Mouse (Mus musculus) frontal cortex, postnatal 14 days (tissue): ENCODE results near the gene L2hgdh.
A peak's percentile ranks its signal among the peaks of the same experiment; 100 is the strongest.
"Not testable (repeated sequence)": the region's sequence is repeated elsewhere in the genome, so short reads cannot be mapped to it uniquely, and the experiment has no call there.

Experiments
- DNase-seq, 2 experiments: peaks; one replicate each; pipeline ENCODE4 v3.0.0; 2022; ENCODE audit warnings: low spot score in 2 of 2

Gene L2hgdh

GRCm38 (mm10) chr12:69666721-69667120 lies 58.0 kb downstream of the L2hgdh start:
- no peak for DNase-seq

DNA sequence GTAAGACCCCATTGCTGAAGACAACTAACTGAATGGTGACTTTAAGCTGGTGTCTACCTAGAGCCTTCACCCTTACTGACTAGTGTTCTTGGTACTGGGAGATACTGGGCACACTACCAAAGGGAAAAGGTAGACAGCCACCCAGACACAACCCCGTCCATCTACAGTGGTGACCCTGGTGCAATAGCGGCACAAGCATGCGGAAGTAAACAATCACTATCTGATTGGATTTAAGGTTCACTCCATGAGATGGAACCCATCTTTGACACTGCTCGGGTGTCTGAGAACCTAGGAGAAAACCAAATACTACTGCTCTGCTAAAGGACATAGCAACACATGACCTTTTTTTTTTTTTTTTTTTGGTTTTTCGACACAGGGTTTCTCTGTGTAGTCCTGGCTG lies 63.0 kb downstream of the L2hgdh start:
- no peak for DNase-seq

- not testable (repeated sequence) for DNase-seq
These were observed 70.7 kb downstream of the L2hgdh start for GRCm38 (mm10) chr12:69653973-69654372.

- DNase-seq: no peak
These were observed 75.2 kb downstream of the L2hgdh start for GRCm38 (mm10) chr12:69649511-69649910.

DNA sequence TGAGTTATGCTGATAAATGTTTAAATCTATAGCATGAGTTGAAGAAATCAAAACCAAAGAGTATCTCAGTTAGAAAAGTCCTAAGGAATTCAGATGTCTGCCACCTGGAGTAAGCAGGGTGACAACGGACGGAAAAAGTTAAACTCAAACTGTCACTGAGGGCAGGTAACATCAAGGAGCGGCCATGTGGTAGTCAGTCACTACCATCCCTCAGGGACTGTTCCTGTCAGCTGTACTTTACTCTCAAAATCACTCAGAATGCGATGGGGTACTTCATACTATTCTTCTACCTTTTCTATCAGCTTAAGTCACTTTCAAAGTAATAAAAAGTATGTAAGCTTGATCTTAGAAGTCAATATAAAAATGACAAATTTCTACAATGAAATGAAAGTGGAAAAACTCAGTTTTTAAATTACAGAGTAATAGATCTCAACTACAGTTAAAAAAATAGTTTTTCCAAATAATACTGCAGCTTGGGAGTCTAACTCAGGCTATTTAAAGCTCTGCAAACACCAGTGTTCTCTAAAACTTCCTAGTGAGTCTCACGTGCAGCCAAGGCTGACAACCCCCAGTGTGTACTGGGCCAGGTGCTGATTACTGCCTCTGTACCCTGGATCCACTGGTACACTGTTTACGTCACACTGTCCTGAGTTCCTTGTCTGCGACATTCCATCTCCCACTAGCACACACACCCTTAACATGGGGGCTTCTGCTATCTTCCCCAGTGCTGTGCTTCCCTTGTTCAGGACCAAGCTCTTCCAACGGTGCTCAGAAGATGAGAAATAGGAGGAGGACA lies 78.7 kb downstream of the L2hgdh start:
- DNase-seq: no peak

- peak in 1 of 2 experiments; percentile 10 for DNase-seq
These were observed 79.8 kb downstream of the L2hgdh start for GRCm38 (mm10) chr12:69644877-69645276.

DNA sequence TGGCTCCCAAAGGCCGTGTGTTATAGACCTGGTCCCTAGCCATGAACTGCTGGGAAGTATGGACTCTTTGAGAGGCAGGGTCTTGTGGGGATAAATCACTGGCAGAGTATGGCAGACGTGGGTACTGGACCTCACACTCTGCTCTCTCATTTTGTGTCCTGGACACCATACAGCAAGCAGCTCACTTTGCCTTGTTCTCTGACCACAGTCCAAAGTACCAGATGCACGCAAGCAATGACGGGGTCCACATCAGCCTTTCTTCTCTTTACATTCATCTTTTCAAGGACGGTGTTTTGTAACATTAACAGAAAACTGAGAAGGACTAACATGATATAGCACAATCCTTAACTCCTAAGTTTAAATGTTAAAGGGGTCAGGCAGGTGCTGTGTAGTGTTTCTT lies 81.8 kb downstream of the L2hgdh start:
- DNase-seq: no peak
